Comparison of ENCODE assay signal across 17 mouse cellular contexts in the genomic region with DNA sequence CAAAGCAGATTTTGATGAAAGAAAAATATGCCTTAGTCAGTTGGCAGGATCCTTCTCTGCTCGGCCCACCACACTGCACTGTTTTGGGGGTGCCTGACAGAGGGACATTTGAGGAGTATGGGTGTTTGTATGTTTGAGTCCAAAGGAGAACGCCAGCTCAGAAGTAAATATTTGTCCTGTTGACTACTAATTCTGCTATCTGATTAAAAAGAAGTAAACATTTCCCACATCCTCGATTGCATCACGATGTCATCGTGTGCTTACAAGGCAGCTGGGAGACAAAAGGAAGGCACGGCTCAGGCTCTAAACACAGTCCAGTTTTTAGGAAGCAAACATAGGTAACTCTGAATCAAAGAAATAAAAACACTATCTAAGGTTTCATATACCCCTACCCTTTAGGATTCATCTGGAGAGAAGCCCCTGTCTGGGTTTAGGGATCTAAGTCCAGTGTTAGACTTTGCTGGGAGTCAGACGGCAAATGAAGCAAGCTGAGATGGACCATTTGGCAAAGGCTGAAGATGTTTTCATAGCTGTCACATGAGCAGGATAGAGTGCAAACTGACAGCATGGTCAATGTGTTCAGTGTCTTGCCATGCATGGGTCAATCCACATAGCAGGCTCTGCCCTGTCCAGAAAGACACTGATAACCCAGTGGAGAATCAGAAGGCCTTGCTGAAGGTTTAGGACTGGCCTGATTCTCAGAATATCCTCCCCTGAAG.
DNase-seq lines count a peak whose midpoint lies in the region; ATAC-seq and TF ChIP-seq lines count a peak whose summit lies in the region.
"Had no signal": no experiment of that assay in that cellular context is flagged by ENCODE, and none has a peak within 500 bp of the region (broad histone marks: within the 10 kb centered on the region; RNA-seq: fewer than 3 reads in every experiment).

No protein-coding gene starts in this region.

- no peaks in the 10 kb centered on the region for H3K27me3 ChIP-seq in kidney, adult 2 months (replicated peaks; ENCODE audit: control insufficient read depth, insufficient read depth, low read length)
- no peaks in the 10 kb centered on the region for H3K27me3 ChIP-seq in lung, embryonic 14.5 days (ENCODE audit: insufficient read depth, low read length)
- H3K27me3 ChIP-seq: embryonic facial prominence, embryonic 13.5 days; megakaryocyte, embryonic 14.5 days; Patski had no signal

- WGBS in kidney, adult 2 months = 68% methylated on average over 7 of the region's 7 CpGs
- WGBS in lung, embryonic 14.5 days = 18% methylated on average over 7 of the region's 7 CpGs
- 25% methylated on average over 7 of the region's 7 CpGs for WGBS in lung, adult 2 months

- no peak for TF ChIP-seq POLR2A in kidney, adult 2 months (IDR thresholded peaks at IDR 0.05; ENCODE audit: low read depth, low read length)
- TF ChIP-seq POLR2A in lung, adult 2 months (IDR thresholded peaks at IDR 0.05; ENCODE audit: borderline replicate concordance, extremely low read depth, low read depth, low read length) = no peak

- no peak overlapping the region for H3K4me3 ChIP-seq in kidney, adult 2 months (ENCODE audit: insufficient read depth, low read depth, low read length)
- no peak overlapping the region for H3K4me3 ChIP-seq in lung, embryonic 14.5 days (ENCODE audit: low read depth, low read length)
- H3K4me3 ChIP-seq in lung, adult 2 months (replicated peaks; ENCODE audit: extremely low read depth, low read depth, low read length) = no peak overlapping the region
- H3K4me3 ChIP-seq: embryonic facial prominence, embryonic 13.5 days; megakaryocyte, embryonic 14.5 days had no signal

- no peak overlapping the region for H3K9ac ChIP-seq in lung, embryonic 14.5 days
- H3K9ac ChIP-seq: embryonic facial prominence, embryonic 13.5 days had no signal

- no peaks in the 10 kb centered on the region for H3K36me3 ChIP-seq in kidney, adult 2 months (ENCODE audit: control insufficient read depth, insufficient read depth, low read length)
- H3K36me3 ChIP-seq in lung, embryonic 14.5 days (ENCODE audit: insufficient read depth) = no peaks in the 10 kb centered on the region
- H3K36me3 ChIP-seq: embryonic facial prominence, embryonic 13.5 days had no signal

- no peak for ATAC-seq in lung, embryonic 14.5 days (ENCODE audit: insufficient read depth)
- ATAC-seq: forebrain, embryonic 14.5 days; midbrain, embryonic 16.5 days; Patski had no signal

- no peak for TF ChIP-seq CTCF in kidney, adult 2 months (conservative IDR thresholded peaks at IDR 0.05; ENCODE audit: insufficient read depth, insufficient read length, low read depth, low read length)
- TF ChIP-seq CTCF in lung, embryonic 14.5 days (IDR thresholded peaks at IDR 0.05; ENCODE audit: low read depth) = no peak
- TF ChIP-seq CTCF in lung, adult 2 months (IDR thresholded peaks at IDR 0.05; ENCODE audit: insufficient read depth, low read length) = no peak

- peaks cover 15% of the 10 kb centered on the region for H3K4me1 ChIP-seq in kidney, adult 2 months (ENCODE audit: control insufficient read depth, insufficient read depth, low read length)
- H3K4me1 ChIP-seq in lung, embryonic 14.5 days (ENCODE audit: insufficient read depth) = peaks cover 18% of the 10 kb centered on the region; the same call in 1 of the 2 replicates
- peaks cover 4% of the 10 kb centered on the region; the same call in 1 of the 2 replicates for H3K4me1 ChIP-seq in lung, adult 2 months (ENCODE audit: control insufficient read depth, insufficient read depth, low read length)
- H3K4me1 ChIP-seq: embryonic facial prominence, embryonic 13.5 days had no signal

- no peaks in the 10 kb centered on the region for H3K9me3 ChIP-seq in lung, embryonic 14.5 days (ENCODE audit: low read depth, low read length)
- H3K9me3 ChIP-seq: embryonic facial prominence, embryonic 13.5 days; megakaryocyte, embryonic 14.5 days had no signal

- no peak overlapping the region for H3K27ac ChIP-seq in kidney, adult 2 months (ENCODE audit: insufficient read depth, low read depth, low read length)
- peak overlapping the region; percentile 71 for H3K27ac ChIP-seq in lung, embryonic 14.5 days (ENCODE audit: low read depth)
- H3K27ac ChIP-seq: embryonic facial prominence, embryonic 13.5 days had no signal

- H3K4me2 ChIP-seq in lung, embryonic 14.5 days = no peak overlapping the region
- H3K4me2 ChIP-seq: embryonic facial prominence, embryonic 13.5 days had no signal

- peak; percentile 16 for DNase-seq in kidney, adult 2 months
- no peak for DNase-seq in kidney, postnatal 4 days
- DNase-seq in lung, embryonic 14.5 days = peak; percentile 62
- DNase-seq in lung, adult 2 months = no peak
- DNase-seq in 3T3-L1 (ENCODE audit: low read depth, low spot score) (peak; percentile 33), MN1 (ENCODE audit: low spot score) (peak; percentile 29)
- DNase-seq in cerebellum, postnatal 25 days = no peak
- DNase-seq: adrenal gland, adult 8-10 months; kidney, adult 18-20 months; lung, adult 18-20 months; right cerebral cortex, postnatal 14 days; thymus, postnatal 14 days had no signal

Comparison
In these comparisons a context has a peak if more than half of its experiments do, and no peak if none do; other contexts are left out.
1. DNase-seq: peak in kidney, adult 2 months (single experiment), lung, embryonic 14.5 days (single experiment), 3T3-L1 (single experiment) and MN1 (single experiment); none in kidney, postnatal 4 days (0 of 2), lung, adult 2 months (single experiment) and cerebellum, postnatal 25 days (0 of 2).